Mouse (Mus musculus) heart, postnatal 0 days (tissue): ENCODE measurements around the gene Mier1. TPM values are rescaled to one million over a fixed set of nuclear protein-coding genes. Genes with fewer than 3 reads are reported as not detected.

ENCODE experiments used
- ATAC-seq: fragments of 200-750 bp; cut with Nextera tagmentation; 2 replicates; pipeline ENCODE4 v1.8.0; 2017; ENCODE audit warnings: low read depth, moderate number of reproducible peaks, moderate library complexity; ENCODE audit not compliant: insufficient read depth
- DNase-seq: peaks from one replicate; pipeline ENCODE4 v3.0.0-alpha.2; 2016; ENCODE audit warnings: low spot score
- H3K27ac ChIP-seq: fragments of 300-500 bp; sonication (generic); 2 replicates; pipeline ENCODE4 v1.5.1; 2014; ENCODE audit warnings: low read depth, mild to moderate bottlenecking
- H3K27me3 ChIP-seq: fragments of 300-500 bp; sonication (generic); 2 replicates; pipeline ENCODE4 v1.6.1; 2014; ENCODE audit warnings: low read length, mixed read lengths; ENCODE audit not compliant: control insufficient read depth, insufficient read depth
- H3K36me3 ChIP-seq: fragments of 300-500 bp; sonication (generic); replicated peaks from 2 replicates; pipeline ENCODE4 v1.6.1; 2014; ENCODE audit warnings: low read length, mixed read lengths; ENCODE audit not compliant: control insufficient read depth, insufficient read depth
- H3K4me1 ChIP-seq: fragments of 300-500 bp; sonication (generic); 2 replicates; pipeline ENCODE4 v1.6.1; 2014; ENCODE audit warnings: antibody characterized with exemption; ENCODE audit not compliant: control insufficient read depth, insufficient read depth
- H3K4me2 ChIP-seq: fragments of 300-500 bp; sonication (generic); 2 replicates; pipeline ENCODE4 v1.6.1; 2014; ENCODE audit warnings: low read depth, mild to moderate bottlenecking, low read length, moderate library complexity
- H3K4me3 ChIP-seq: fragments of 300-500 bp; sonication (generic); 2 replicates; pipeline ENCODE4 v1.5.1; 2014; ENCODE audit warnings: low read depth, low read length
- H3K9ac ChIP-seq: fragments of 300-500 bp; sonication (generic); replicated peaks from 2 replicates; pipeline ENCODE4 v1.6.1; 2014; ENCODE audit warnings: low read depth, low read length, mixed read lengths
- H3K9me3 ChIP-seq: fragments of 300-500 bp; sonication (generic); replicated peaks from 2 replicates; pipeline ENCODE4 v1.6.1; 2016; ENCODE audit warnings: low read length; ENCODE audit not compliant: control insufficient read depth
- CTCF ChIP-seq: IDR thresholded peaks from 2 replicates; pipeline ENCODE4 v1.5.1; 2016; ENCODE audit warnings: antibody characterized with exemption, control low read depth, low read depth
- EP300 ChIP-seq: IDR thresholded peaks from 2 replicates; pipeline ENCODE4 v1.6.1; 2016; ENCODE audit warnings: antibody characterized with exemption, low read depth
- WGBS: fragments of 180-500 bp; shearing (Covaris S2); extraction: QIAGEN DNeasy Blood & Tissue Kit; methylation state at CpG from one replicate; pipeline ENCODE4 v1.1.7; 2014; 5-methylcytosine and 5-hydroxymethylcytosine counted together
- polyA plus RNA-seq: library from polyadenylated mRNA; unstranded; fragments of >200 nt; fragmentation: Nextera tagmentation; extraction: Ambion mirVana; gene quantifications from 2 replicates; pipeline ENCODE4 v1.2.1, GENCODE M21; 2015
- total RNA-seq: library from RNA; depleted of rRNA; stranded (reverse); fragments of >200 nt; gene quantifications from 2 replicates; pipeline ENCODE4 v1.2.3, GENCODE M21; 2014; ENCODE audit warnings: low replicate concordance

Gene Mier1
- total and polyA plus RNA-seq, 2 experiments from 2014 or later = 29.1 to 43.4 TPM

- no peak for DNase-seq
- Histone ChIP-seq H3K27ac (no peak overlapping the region), H3K9me3 (no peaks in the 10 kb centered on the region), H3K36me3 (peaks cover 35% of the 10 kb centered on the region), H3K9ac (no peak overlapping the region), H3K4me2 (no peak overlapping the region), H3K4me3 (no peak overlapping the region), H3K27me3 (no peaks in the 10 kb centered on the region), H3K4me1 (no peaks in the 10 kb centered on the region)
- no peak for TF ChIP-seq CTCF
- TF ChIP-seq EP300 = no peak
- 89% methylated on average over 3 of the region's 3 CpGs for WGBS
- no peak for ATAC-seq
These were observed 57.1 kb downstream of the Mier1 start for GRCm38 (mm10) chr4:103171256-103171655.

GRCm38 (mm10) chr4:103173507-103173906 lies 59.3 kb downstream of the Mier1 start:
- peaks cover 35% of the 10 kb centered on the region for H3K36me3 ChIP-seq
- no peaks in the 10 kb centered on the region for H3K9me3 ChIP-seq
- no peak overlapping the region for H3K9ac ChIP-seq
- DNase-seq (no peak), ATAC-seq (no peak)
- no peaks in the 10 kb centered on the region for H3K27me3 ChIP-seq
- H3K4me2 ChIP-seq = no peak overlapping the region
- WGBS = 84% methylated on average over 6 of the region's 6 CpGs
- H3K4me3 ChIP-seq = no peak overlapping the region
- no peak for TF ChIP-seq EP300
- TF ChIP-seq CTCF = no peak
- no peak overlapping the region for H3K27ac ChIP-seq
- H3K4me1 ChIP-seq = peaks cover 9% of the 10 kb centered on the region

- DNase-seq (no peak), ATAC-seq (no peak)
- peaks cover 12% of the 10 kb centered on the region for H3K4me1 ChIP-seq
- no peak overlapping the region for H3K4me2 ChIP-seq
- H3K27me3 ChIP-seq = no peaks in the 10 kb centered on the region
- no peak overlapping the region for H3K27ac ChIP-seq
- WGBS = 86% methylated on average over 7 of the region's 7 CpGs
- H3K4me3 ChIP-seq = no peak overlapping the region
- no peak overlapping the region for H3K9ac ChIP-seq
- no peaks in the 10 kb centered on the region for H3K9me3 ChIP-seq
- peaks cover 35% of the 10 kb centered on the region for H3K36me3 ChIP-seq
- TF ChIP-seq CTCF (no peak), EP300 (no peak)
These were observed 59.8 kb downstream of the Mier1 start for GRCm38 (mm10) chr4:103174001-103174400.

- DNase-seq (no peak), ATAC-seq (no peak)
- Histone ChIP-seq H3K4me2 (no peak overlapping the region), H3K9ac (no peak overlapping the region), H3K36me3 (peaks cover 18% of the 10 kb centered on the region), H3K4me1 (peaks cover 24% of the 10 kb centered on the region), H3K27me3 (no peaks in the 10 kb centered on the region), H3K27ac (peak overlapping the region; percentile 84), H3K9me3 (no peaks in the 10 kb centered on the region), H3K4me3 (no peak overlapping the region)
- WGBS = 80% methylated on average over 1 of the region's 1 CpGs
- TF ChIP-seq EP300 (no peak), CTCF (no peak)
These were observed 63.5 kb downstream of the Mier1 start for GRCm38 (mm10) chr4:103177681-103178080.

- DNase-seq (peak; percentile 54), ATAC-seq (peak; percentile 85)
- TF ChIP-seq CTCF (no peak), EP300 (no peak)
- H3K9me3 ChIP-seq = no peaks in the 10 kb centered on the region
- 40% methylated on average over 7 of the region's 7 CpGs for WGBS
- H3K27me3 ChIP-seq = no peaks in the 10 kb centered on the region
- peaks cover 17% of the 10 kb centered on the region; the same call in 1 of the 2 replicates for H3K36me3 ChIP-seq
- H3K4me3 ChIP-seq = no peak overlapping the region
- peaks cover 24% of the 10 kb centered on the region for H3K4me1 ChIP-seq
- H3K4me2 ChIP-seq = peak overlapping the region; percentile 16; the same call in 1 of the 2 replicates
- H3K9ac ChIP-seq = 0 out of 2 replicates have a peak overlapping the region, but pooled peaks have one; percentile 12
- H3K27ac ChIP-seq = peak overlapping the region; percentile 84
These were observed 64.6 kb downstream of the Mier1 start for GRCm38 (mm10) chr4:103178635-103179318.
